Mouse (Mus musculus) cortical plate, adult 2 months (tissue): Measurements from ENCODE around the gene 1700001K19Rik.

Experiments used
- CTCF ChIP-seq: fragments of 200-500 bp; IDR thresholded peaks from 2 replicates; pipeline ENCODE4 v1.5.1; 2011; ENCODE audit warnings: mild to moderate bottlenecking, control low read depth, low read length; ENCODE audit not compliant: insufficient read depth; ENCODE audit errors: extremely low read depth
- POLR2A ChIP-seq: fragments of 200-500 bp; IDR thresholded peaks from 2 replicates; pipeline ENCODE4 v1.6.1; 2011; ENCODE audit warnings: mild to moderate bottlenecking, low read length, control low read depth; ENCODE audit not compliant: insufficient read depth; ENCODE audit errors: extremely low read depth

GRCm38 (mm10) chr12:110687894-110688734 lies 5.7 kb upstream of the 1700001K19Rik start:
- TF ChIP-seq CTCF, result no peak
- TF ChIP-seq POLR2A, result no peak
